Mouse (Mus musculus): Measurements from ENCODE around the gene Rgs14. TPM values are rescaled to one million over a fixed set of nuclear protein-coding genes. Genes with fewer than 3 reads are reported as not detected.

Gene Rgs14
- polyA plus RNA-seq, 1 experiment from 2014 or later: 0.68 TPM

Other genes with a start within 250 kb of the Rgs14 start
- gene Gm17617, start 236.2 kb upstream of the Rgs14 start, polyA plus RNA-seq (2016; fragmentation: Nextera tagmentation; extraction: Ambion mirVana): not detected in 2 replicates
- 0.46 and 3.5 TPM in 2 replicates for gene Fgfr4, start 217.1 kb upstream of the Rgs14 start, polyA plus RNA-seq (2016; fragmentation: Nextera tagmentation; extraction: Ambion mirVana)
- gene Nsd1, start 159.9 kb upstream of the Rgs14 start, polyA plus RNA-seq (2016; fragmentation: Nextera tagmentation; extraction: Ambion mirVana): 51.0 and 58.4 TPM in 2 replicates
- gene Prelid1, start 49.2 kb upstream of the Rgs14 start, polyA plus RNA-seq (2016; fragmentation: Nextera tagmentation; extraction: Ambion mirVana): 478 and 538 TPM in 2 replicates
- gene Rab24, start 47.8 kb upstream of the Rgs14 start, polyA plus RNA-seq (2016; fragmentation: Nextera tagmentation; extraction: Ambion mirVana): 57.4 and 76.2 TPM in 2 replicates
- 14.3 and 15.0 TPM in 2 replicates for gene Mxd3, start 39.9 kb upstream of the Rgs14 start, polyA plus RNA-seq (2016; fragmentation: Nextera tagmentation; extraction: Ambion mirVana)
- 114 and 117 TPM in 2 replicates for gene Lman2, start 6.9 kb upstream of the Rgs14 start, polyA plus RNA-seq (2016; fragmentation: Nextera tagmentation; extraction: Ambion mirVana)
- gene Slc34a1, start 28.5 kb downstream of the Rgs14 start, polyA plus RNA-seq (2016; fragmentation: Nextera tagmentation; extraction: Ambion mirVana): not detected in 2 replicates
- gene Pfn3, start 45.5 kb downstream of the Rgs14 start, polyA plus RNA-seq (2016; fragmentation: Nextera tagmentation; extraction: Ambion mirVana): not detected in 2 replicates
- gene F12, start 57.1 kb downstream of the Rgs14 start, polyA plus RNA-seq (2016; fragmentation: Nextera tagmentation; extraction: Ambion mirVana): 0.21 and 8.5 TPM in 2 replicates
- gene Grk6, start 75.3 kb downstream of the Rgs14 start, polyA plus RNA-seq (2016; fragmentation: Nextera tagmentation; extraction: Ambion mirVana): 29.5 and 44.2 TPM in 2 replicates
- gene Prr7, start 94.5 kb downstream of the Rgs14 start, polyA plus RNA-seq (2016; fragmentation: Nextera tagmentation; extraction: Ambion mirVana): 0.17 and 0.21 TPM in 2 replicates
- 101 and 166 TPM in 2 replicates for gene Dbn1, start 118.4 kb downstream of the Rgs14 start, polyA plus RNA-seq (2016; fragmentation: Nextera tagmentation; extraction: Ambion mirVana)
- gene Pdlim7, start 143.9 kb downstream of the Rgs14 start, polyA plus RNA-seq (2016; fragmentation: Nextera tagmentation; extraction: Ambion mirVana): 397 and 462 TPM in 2 replicates
- gene Dok3, start 159.6 kb downstream of the Rgs14 start, polyA plus RNA-seq (2016; fragmentation: Nextera tagmentation; extraction: Ambion mirVana): 0.57 and 2.4 TPM in 2 replicates
- gene Ddx41, start 166.9 kb downstream of the Rgs14 start, polyA plus RNA-seq (2016; fragmentation: Nextera tagmentation; extraction: Ambion mirVana): 43.4 and 64.1 TPM in 2 replicates
- 25.9 and 44.0 TPM in 2 replicates for gene Fam193b, start 201.4 kb downstream of the Rgs14 start, polyA plus RNA-seq (2016; fragmentation: Nextera tagmentation; extraction: Ambion mirVana)
- gene Tmed9, start 204.0 kb downstream of the Rgs14 start, polyA plus RNA-seq (2016; fragmentation: Nextera tagmentation; extraction: Ambion mirVana): 129 and 173 TPM in 2 replicates
- gene B4galt7, start 230.2 kb downstream of the Rgs14 start, polyA plus RNA-seq (2016; fragmentation: Nextera tagmentation; extraction: Ambion mirVana): 23.9 and 27.6 TPM in 2 replicates

Data from heart, embryonic 10.5 days (tissue).